Mouse (Mus musculus) left cerebral cortex, adult 2 months (tissue): ENCODE measurements at regions not wholly inside any gene's neighbourhood (a gene's known extent, or its start where the extent isn't known, plus 50 kb on each side); places are given as distances from the start of the nearest gene placed in this dataset.
"Not testable (repeated sequence)": the region's sequence is repeated elsewhere in the genome, so short reads cannot be mapped to it uniquely, and the experiment has no call there.

Experiments
- DNase-seq, 2 experiments: peaks; one replicate each; pipeline ENCODE4 v3.0.0; 2021 to 2022; ENCODE audit warnings: low spot score in 2 of 2, mixed read lengths in 1 of 2; ENCODE audit errors: extremely low spot score in 1 of 2
- H3K27ac ChIP-seq: fragments of 200-600 bp; 2 replicates; pipeline ENCODE4 v1.8.1; 2022
- H3K4me3 ChIP-seq: fragments of 200-600 bp; 2 replicates; pipeline ENCODE4 v1.8.1; 2022
- CTCF ChIP-seq: fragments of 200-600 bp; IDR thresholded peaks from 2 replicates; pipeline ENCODE4 v1.8.1; 2022; ENCODE audit warnings: antibody characterized with exemption, mild to moderate bottlenecking, moderate library complexity
- intact Hi-C: fragments of 180-260 bp; cut with DNase I; formaldehyde crosslinking; loops from one replicate; pipeline ENCODE4 v1.15.1; 2025

DNA sequence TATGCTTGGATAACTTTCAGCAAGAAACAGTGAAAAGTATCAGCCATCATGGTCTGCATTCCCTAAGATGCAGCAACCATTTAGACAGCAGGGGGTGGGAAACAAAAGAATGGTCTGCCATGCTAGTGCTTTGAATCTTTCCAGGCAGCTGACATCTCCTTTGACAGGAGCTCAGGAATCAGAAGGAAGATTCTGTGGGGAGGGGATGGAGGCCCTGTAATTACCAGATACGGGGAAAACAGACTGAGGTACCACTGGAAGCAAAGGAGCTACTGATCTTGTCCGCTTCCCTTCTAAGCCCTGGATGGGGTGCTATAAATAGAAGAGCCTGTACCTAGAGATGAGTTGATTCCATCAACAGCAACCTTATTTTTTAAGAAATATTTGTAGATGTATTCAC lies 233.9 kb downstream of the Phf3 start:
- no peak for TF ChIP-seq CTCF
- intact Hi-C loops, result no loop called here
- no peak overlapping the region for H3K27ac ChIP-seq
- H3K4me3 ChIP-seq, result no peak overlapping the region
- no peak for DNase-seq

DNA sequence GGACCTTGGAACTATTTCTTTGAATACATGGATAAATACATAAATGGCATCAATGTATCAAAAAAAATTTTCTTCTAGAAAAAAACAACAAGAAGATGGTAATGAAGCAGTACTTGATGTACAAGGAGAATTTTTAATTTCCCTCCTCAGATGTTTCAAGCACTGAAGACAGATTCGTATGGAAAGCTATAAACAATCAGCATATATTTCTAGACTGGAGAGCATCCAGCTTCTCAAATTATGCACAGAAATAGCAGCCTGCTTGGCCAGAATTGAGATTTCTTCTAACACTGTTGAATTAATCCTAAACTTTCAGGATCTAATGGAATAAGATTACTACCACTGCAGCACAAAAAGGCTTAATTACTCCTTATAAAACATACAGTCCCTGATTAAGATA lies 241.0 kb downstream of the Phf3 start:
- no peak for DNase-seq
- TF ChIP-seq CTCF, result no peak
- H3K4me3 ChIP-seq, result no peak overlapping the region
- intact Hi-C loops, result no loop called here
- peak overlapping the region; percentile 41; the same call in 1 of the 2 replicates for H3K27ac ChIP-seq

DNA sequence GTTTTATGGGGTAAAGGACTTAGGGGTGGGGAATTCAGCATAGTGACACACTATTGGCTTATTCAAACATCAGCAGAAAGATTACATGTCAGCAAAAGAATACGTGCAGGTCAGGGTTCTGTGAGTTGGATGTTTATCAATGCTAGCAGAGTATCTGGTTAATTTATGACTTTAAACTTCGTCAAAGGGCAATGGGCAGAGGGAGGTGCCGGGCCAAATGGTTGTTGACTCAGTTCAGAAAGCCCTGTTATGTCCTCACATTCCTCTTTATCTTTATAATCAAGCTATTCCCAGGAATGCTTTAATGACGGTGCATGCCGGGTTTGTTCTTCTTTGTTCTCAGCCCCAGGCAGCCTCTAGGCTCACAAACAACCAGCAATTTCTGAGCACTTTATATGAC lies 245.9 kb downstream of the Phf3 start:
- DNase-seq, H3K4me3 ChIP-seq, intact Hi-C loops, H3K27ac ChIP-seq: not testable (repeated sequence)

DNA sequence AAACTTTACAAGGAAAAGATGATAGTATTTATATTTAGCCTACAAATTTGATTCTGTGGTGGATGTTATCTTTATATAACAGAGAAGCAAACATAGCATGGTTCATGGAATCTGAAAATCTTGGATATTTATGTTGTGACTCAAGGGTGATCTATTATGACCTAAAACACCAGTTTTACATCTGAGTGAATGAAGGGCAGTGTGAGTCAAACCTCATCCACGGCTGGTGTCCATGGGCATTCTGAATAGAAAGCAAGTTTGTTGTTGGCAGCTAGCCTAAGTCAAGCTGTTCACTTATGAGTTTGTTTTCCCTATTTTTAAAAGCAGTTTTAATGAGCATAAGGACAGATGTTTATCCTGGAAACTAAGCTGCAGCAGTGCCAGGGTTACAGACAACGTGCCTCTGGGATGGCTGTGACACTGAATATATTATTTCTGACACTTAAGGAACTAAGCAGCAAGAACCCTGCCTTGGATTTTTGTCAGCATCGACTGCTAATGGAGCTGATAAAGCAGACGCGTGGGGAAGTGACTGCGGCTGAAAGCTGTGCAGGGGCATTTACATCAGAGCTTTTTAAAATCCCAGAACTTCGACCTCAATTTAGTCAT lies 278.5 kb downstream of the Phf3 start:
- DNase-seq, result no peak
- intact Hi-C loops, result loop anchor here (2.0 kb wide), 1 partner anchor 90 kb away; no protein-coding TSS in a partner anchor
- no peak for TF ChIP-seq CTCF
- Histone ChIP-seq H3K4me3 (no peak overlapping the region), H3K27ac (no peak overlapping the region)

DNA sequence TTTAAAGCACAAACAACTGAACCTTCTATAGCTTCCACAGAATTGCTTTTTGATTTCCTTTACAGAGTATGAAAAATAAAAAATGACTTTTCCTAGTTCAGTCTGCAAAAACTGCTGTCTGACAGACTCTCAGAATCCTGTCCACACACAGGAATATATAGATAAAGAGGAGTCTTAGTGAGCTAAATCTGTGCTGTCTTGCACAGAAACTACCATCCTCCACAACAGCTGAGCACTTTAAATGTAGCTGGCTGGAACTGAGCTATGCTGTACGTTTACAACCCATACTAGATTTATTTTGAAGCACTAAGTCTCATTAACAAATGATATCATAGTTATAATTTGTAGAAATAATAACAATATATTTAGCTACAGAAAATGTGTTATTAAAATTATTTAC lies 279.7 kb downstream of the Phf3 start:
- H3K27ac ChIP-seq, result no peak overlapping the region
- TF ChIP-seq CTCF, result no peak
- intact Hi-C loops, result loop anchor here (2.0 kb wide), 1 partner anchor 91 kb away; no protein-coding TSS in a partner anchor
- DNase-seq, result no peak
- no peak overlapping the region for H3K4me3 ChIP-seq

DNA sequence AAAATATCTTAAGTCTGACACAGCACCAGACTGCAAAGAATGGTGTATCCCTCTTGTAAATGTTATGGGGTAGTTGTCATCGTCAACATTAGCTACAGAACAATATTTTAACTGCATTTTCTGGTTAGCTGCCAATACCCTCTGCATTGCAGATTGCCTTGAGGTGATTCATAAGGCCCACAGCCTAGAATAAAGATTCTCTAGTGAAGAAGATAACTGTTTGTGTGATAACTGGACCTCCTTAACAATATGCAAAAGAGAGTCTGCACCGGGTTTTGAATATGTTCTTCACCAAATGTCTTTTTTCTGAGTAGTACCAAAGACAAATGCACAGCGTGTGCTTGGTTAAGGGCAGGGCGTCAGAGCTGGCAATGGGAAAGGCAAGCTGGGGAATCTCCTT lies 283.0 kb downstream of the Phf3 start:
- DNase-seq, result no peak
- intact Hi-C loops, result no loop called here
- no peak overlapping the region for H3K4me3 ChIP-seq
- TF ChIP-seq CTCF, result no peak
- H3K27ac ChIP-seq, result no peak overlapping the region

DNA sequence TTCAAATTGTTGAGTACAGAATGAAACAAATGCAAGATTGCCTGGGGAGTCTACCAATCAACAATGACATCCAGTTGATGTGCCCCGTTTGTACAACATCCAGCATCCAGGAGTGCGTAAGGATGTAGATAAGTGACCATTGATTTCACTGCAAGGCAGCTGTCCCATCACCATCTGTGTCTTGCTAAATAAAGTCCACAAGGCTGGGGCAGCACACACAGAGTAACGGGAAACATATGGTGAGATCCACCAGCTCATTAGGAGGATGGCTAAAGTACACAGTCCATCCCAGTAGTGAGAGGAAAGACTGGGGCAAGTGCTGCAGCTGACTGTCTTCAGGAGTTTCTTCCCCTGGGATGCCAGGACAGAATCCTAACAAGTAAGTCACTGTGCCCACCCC lies 284.8 kb downstream of the Phf3 start:
- DNase-seq, result no peak
- Histone ChIP-seq H3K27ac (no peak overlapping the region), H3K4me3 (no peak overlapping the region)
- TF ChIP-seq CTCF, result no peak
- intact Hi-C loops, result loop anchor here (5.0 kb wide), 1 partner anchor 108 kb away; no protein-coding TSS in a partner anchor

DNA sequence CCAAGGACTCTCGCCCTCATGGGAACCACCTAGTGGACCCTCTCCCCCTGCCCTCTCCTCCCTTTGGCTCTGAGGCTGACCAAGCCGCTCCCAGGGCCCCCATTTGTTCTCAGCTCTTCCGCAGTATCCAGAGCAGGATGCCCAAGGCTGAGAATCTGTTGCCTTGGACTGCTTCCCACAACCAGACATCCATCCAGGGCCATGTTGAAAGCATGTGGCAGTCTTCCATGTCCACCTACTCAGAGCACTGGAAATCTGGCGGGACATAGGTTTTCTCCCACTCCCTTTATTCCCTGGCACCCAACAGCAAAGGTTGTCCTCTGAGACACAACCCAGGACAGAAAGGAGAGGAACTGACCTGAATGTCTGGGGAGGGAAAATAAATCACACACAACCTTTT lies 285.4 kb downstream of the Phf3 start:
- H3K27ac ChIP-seq, result no peak overlapping the region
- intact Hi-C loops, result loop anchor here (5.0 kb wide), 1 partner anchor 109 kb away; no protein-coding TSS in a partner anchor
- no peak for TF ChIP-seq CTCF
- H3K4me3 ChIP-seq, result no peak overlapping the region
- DNase-seq, result peak in 1 of 2 experiments; percentile 25

DNA sequence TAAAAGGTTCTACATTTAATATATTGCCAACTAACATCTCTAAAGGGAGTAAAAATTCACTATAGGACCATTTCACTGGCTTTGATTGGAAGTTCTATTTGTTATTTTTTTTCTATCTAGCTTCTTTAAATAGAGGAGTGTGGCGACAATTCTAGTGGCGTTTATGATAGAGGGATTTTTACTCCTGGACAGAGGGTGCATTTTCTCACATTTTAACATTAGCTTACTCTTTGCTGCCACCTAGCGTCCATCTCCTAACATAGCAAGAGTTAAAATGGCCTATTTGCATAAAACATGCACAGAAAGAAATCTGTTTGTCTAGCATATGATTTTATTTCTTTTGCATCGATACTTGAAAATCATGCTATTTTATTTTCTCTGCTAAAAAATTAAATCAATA lies 288.9 kb downstream of the Phf3 start:
- DNase-seq, result peak; percentile 22 to 32
- H3K4me3 ChIP-seq, result no peak overlapping the region
- no peak overlapping the region for H3K27ac ChIP-seq
- intact Hi-C loops, result loop anchor here (5.0 kb wide), 1 partner anchor 112 kb away; no protein-coding TSS in a partner anchor
- peak; percentile 85 for TF ChIP-seq CTCF

DNA sequence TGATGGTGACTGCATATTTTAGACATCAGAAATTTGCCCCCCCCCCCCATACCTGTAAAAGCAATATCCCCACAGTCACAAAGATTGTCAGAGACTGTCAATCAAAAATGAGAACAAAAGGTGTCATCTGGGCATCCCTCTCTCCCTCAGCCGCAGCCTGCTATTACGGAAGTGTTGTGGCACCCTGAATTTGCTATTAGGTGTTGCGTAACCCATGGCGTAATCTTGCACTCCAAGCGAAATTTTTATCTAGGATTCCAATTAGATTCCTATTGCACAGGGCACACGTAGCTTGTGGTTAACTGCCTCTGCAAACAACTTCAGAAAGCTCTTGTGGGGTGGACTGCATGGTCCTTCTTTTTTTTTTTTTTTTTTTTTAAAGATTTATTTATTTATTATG lies 289.9 kb downstream of the Phf3 start:
- TF ChIP-seq CTCF, result no peak
- no peak overlapping the region for H3K27ac ChIP-seq
- intact Hi-C loops, result no loop called here
- no peak for DNase-seq
- H3K4me3 ChIP-seq, result no peak overlapping the region

DNA sequence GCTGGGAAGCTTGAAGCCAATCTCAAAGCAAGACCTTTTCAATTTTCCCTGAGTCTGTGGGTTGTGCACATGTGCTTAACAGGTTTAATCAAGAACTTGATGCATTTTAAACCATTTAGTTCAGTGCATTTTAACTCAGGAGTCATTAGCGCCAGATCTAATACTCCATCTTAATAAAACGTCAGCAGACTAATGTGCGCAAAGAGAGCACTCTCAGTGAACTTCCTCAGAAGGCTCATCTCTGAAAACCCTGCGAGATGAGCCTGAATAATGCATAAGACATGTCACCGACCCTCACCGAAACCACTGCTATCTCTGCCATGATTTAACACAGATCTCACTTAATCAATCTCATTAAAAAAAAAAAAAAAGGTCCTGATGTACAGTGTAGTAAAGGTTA lies 309.0 kb downstream of the Phf3 start:
- intact Hi-C loops, result no loop called here
- no peak overlapping the region for H3K4me3 ChIP-seq
- no peak for DNase-seq
- no peak for TF ChIP-seq CTCF
- no peak overlapping the region for H3K27ac ChIP-seq

DNA sequence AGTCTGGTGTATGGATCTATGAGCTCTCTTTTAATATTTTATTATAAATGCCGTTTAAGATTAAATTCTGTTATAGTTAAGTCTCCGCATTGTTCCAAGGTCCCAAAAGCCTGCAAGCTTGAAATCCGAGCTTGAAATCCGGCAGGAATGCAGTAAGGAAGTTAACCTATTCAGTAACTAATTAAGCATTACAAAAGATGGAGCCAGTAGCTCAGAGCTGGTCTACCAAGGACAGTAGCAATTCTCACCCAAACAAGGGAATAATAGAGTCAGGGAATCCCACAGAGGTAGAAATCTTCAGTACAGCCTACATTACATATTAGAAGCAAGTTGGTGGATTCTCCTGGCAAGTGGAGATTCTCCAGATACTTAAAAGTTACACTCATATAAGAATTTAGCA lies 325.0 kb downstream of the Phf3 start:
- H3K27ac ChIP-seq, DNase-seq, H3K4me3 ChIP-seq, intact Hi-C loops: not testable (repeated sequence)

DNA sequence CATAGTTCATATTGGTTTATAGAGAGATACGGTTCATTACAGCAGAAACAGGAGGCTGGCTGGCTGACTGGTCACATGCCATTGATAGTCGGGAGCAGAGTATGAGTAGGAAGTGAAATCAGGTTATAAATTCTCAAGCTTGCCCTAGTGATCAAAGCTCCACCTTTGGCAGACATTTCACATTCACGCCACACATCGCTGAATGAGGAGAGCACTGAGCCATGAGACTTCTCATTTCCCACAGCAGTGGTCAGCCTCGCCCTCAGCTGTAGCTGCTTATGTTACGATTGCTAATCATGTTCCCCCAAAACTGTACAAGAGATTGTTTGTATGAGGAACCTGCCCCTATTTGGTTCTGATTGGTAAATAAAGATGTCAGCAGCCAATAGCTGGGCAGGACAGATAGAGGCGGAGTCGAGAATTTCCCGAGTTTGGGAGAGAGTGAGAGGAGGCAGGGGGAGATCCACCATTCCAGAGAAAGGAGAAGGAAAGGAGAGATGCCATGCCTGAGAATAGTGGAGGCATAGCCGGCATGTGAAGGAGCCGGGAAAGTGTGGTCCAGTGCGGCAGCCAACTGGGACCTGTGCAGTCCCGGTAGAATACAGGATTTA lies 333.5 kb downstream of the Phf3 start:
- DNase-seq, result no peak
- TF ChIP-seq CTCF, result no peak
- intact Hi-C loops, result no loop called here
- Histone ChIP-seq H3K27ac (no peak overlapping the region), H3K4me3 (no peak overlapping the region)
